Mouse (Mus musculus) midbrain, embryonic 11.5 days (tissue): Measurements from ENCODE around the gene Rfc1. TPM values are rescaled to one million over a fixed set of nuclear protein-coding genes. Genes with fewer than 3 reads are reported as not detected.

ENCODE experiments used
- ATAC-seq: fragments of 200-750 bp; cut with Nextera tagmentation; 2 replicates; pipeline ENCODE4 v1.8.0; 2017; ENCODE audit warnings: moderate TSS enrichment, moderate library complexity; ENCODE audit not compliant: low FRiP score
- DNase-seq: peaks from one replicate; pipeline ENCODE4 v3.0.0; 2015; ENCODE audit warnings: low spot score; ENCODE audit errors: missing footprints
- H3K27ac ChIP-seq: fragments of 300-500 bp; sonication (generic); 2 replicates; pipeline ENCODE4 v1.5.1; 2014; ENCODE audit warnings: low read depth, low read length
- H3K27me3 ChIP-seq: fragments of 300-500 bp; sonication (generic); 2 replicates; pipeline ENCODE4 v1.6.1; 2014; ENCODE audit warnings: mild to moderate bottlenecking, low read length, moderate library complexity, mixed read lengths; ENCODE audit not compliant: control insufficient read depth, insufficient read depth
- H3K36me3 ChIP-seq: fragments of 300-500 bp; sonication (generic); 2 replicates; pipeline ENCODE4 v1.6.1; 2014; ENCODE audit warnings: mild to moderate bottlenecking, low read length, moderate library complexity, mixed read lengths; ENCODE audit not compliant: control insufficient read depth, insufficient read depth
- H3K4me1 ChIP-seq: fragments of 300-500 bp; sonication (generic); 2 replicates; pipeline ENCODE4 v1.6.1; 2014; ENCODE audit warnings: low read length; ENCODE audit not compliant: control insufficient read depth, insufficient read depth
- H3K4me2 ChIP-seq: fragments of 300-500 bp; sonication (generic); 2 replicates; pipeline ENCODE4 v1.6.1; 2014; ENCODE audit warnings: mild to moderate bottlenecking, moderate library complexity
- H3K4me3 ChIP-seq: fragments of 300-500 bp; sonication (generic); 2 replicates; pipeline ENCODE4 v1.5.1; 2014; ENCODE audit warnings: low read depth, low read length
- H3K9ac ChIP-seq: fragments of 300-500 bp; sonication (generic); 2 replicates; pipeline ENCODE4 v1.6.1; 2014; ENCODE audit warnings: low read length
- H3K9me3 ChIP-seq: fragments of 300-500 bp; sonication (generic); 2 replicates; pipeline ENCODE4 v1.6.1; 2016; ENCODE audit warnings: low read length; ENCODE audit not compliant: control insufficient read depth
- WGBS: fragments of 180-500 bp; shearing (Covaris S2); extraction: QIAGEN DNeasy Blood & Tissue Kit; methylation state at CpG from one replicate; pipeline ENCODE4 v1.1.7; 2014; 5-methylcytosine and 5-hydroxymethylcytosine counted together
- polyA plus RNA-seq: library from polyadenylated mRNA; unstranded; fragments of >200 nt; fragmentation: Nextera tagmentation; extraction: Ambion mirVana; gene quantifications from 2 replicates; pipeline ENCODE4 v1.2.1, GENCODE M21; 2014

The Rfc1 gene
- polyA plus RNA-seq, 1 experiment from 2014 or later, result 92.3 TPM

GRCm38 (mm10) chr5:65348168-65348567, 12.7 kb upstream of the Rfc1 start, which contains the start of gene Klb:
Gene Klb (plus strand): TSS chr5:65348314.
- Histone ChIP-seq H3K36me3 (no peaks in the 10 kb centered on the region), H3K4me3 (no peak within 1 kb of the TSS), H3K4me1 (no peaks in the 10 kb centered on the region), H3K9ac (no peak within 1 kb of the TSS), H3K4me2 (no peak within 1 kb of the TSS), H3K27me3 (no peaks in the 10 kb centered on the region), H3K9me3 (no peaks in the 10 kb centered on the region), H3K27ac (no peak within 1 kb of the TSS)
- ATAC-seq, result no peak
- 67% methylated on average over 15 of the region's 15 CpGs for WGBS
- DNase-seq, result no peak

- Histone ChIP-seq H3K4me3 (no peak overlapping the region), H3K27ac (no peak overlapping the region), H3K4me1 (peaks cover 2% of the 10 kb centered on the region; the same call in 1 of the 2 replicates), H3K4me2 (no peak overlapping the region), H3K36me3 (no peaks in the 10 kb centered on the region), H3K9me3 (no peaks in the 10 kb centered on the region), H3K27me3 (no peaks in the 10 kb centered on the region), H3K9ac (no peak overlapping the region)
- no peak for DNase-seq
- WGBS, result 61% methylated on average over 4 of the region's 4 CpGs
- ATAC-seq, result no peak
Observed at GRCm38 (mm10) chr5:65340167-65340566, 4.7 kb upstream of the Rfc1 start.

GRCm38 (mm10) chr5:65338394-65338793, 2.9 kb upstream of the Rfc1 start:
- H3K9ac ChIP-seq, result no peak overlapping the region
- H3K9me3 ChIP-seq, result no peaks in the 10 kb centered on the region
- H3K27me3 ChIP-seq, result no peaks in the 10 kb centered on the region
- no peak overlapping the region for H3K27ac ChIP-seq
- H3K4me3 ChIP-seq, result no peak overlapping the region
- 83% methylated on average over 6 of the region's 6 CpGs for WGBS
- ATAC-seq, result no peak
- 0 out of 2 replicates have a peak, but pooled peaks cover 2% of the 10 kb centered on the region for H3K36me3 ChIP-seq
- H3K4me2 ChIP-seq, result no peak overlapping the region
- peaks cover 2% of the 10 kb centered on the region; the same call in 1 of the 2 replicates for H3K4me1 ChIP-seq
- DNase-seq, result no peak

GRCm38 (mm10) chr5:65336075-65336355, 545 bp upstream of the Rfc1 start:
- Histone ChIP-seq H3K4me3 (peak overlapping the region; percentile 64), H3K36me3 (0 out of 2 replicates have a peak, but pooled peaks cover 2% of the 10 kb centered on the region), H3K9me3 (no peaks in the 10 kb centered on the region), H3K27ac (no peak overlapping the region), H3K9ac (peak overlapping the region; percentile 84; the same call in 1 of the 2 replicates), H3K27me3 (no peaks in the 10 kb centered on the region), H3K4me2 (peak overlapping the region; percentile 60), H3K4me1 (peaks cover 2% of the 10 kb centered on the region; the same call in 1 of the 2 replicates)
- WGBS, result 33% methylated on average over 4 of the region's 4 CpGs
- ATAC-seq (peak; percentile 22; the same call in 1 of the 2 replicates), DNase-seq (no peak)

- ATAC-seq (no peak), DNase-seq (no peak)
- Histone ChIP-seq H3K9ac (peak overlapping the region; percentile 84), H3K4me3 (peak overlapping the region; percentile 64), H3K4me1 (peaks cover 2% of the 10 kb centered on the region; the same call in 1 of the 2 replicates), H3K27me3 (no peaks in the 10 kb centered on the region), H3K4me2 (peak overlapping the region; percentile 60), H3K36me3 (0 out of 2 replicates have a peak, but pooled peaks cover 2% of the 10 kb centered on the region), H3K27ac (no peak overlapping the region), H3K9me3 (no peaks in the 10 kb centered on the region)
- 18% methylated on average over 8 of the region's 8 CpGs for WGBS
Observed at GRCm38 (mm10) chr5:65334788-65335187, 682 bp downstream of the Rfc1 start.

- no peaks in the 10 kb centered on the region for H3K9me3 ChIP-seq
- no peak overlapping the region for H3K4me2 ChIP-seq
- ATAC-seq (no peak), DNase-seq (no peak)
- H3K4me3 ChIP-seq, result no peak overlapping the region
- no peak overlapping the region for H3K9ac ChIP-seq
- 84% methylated on average over 3 of the region's 3 CpGs for WGBS
- H3K4me1 ChIP-seq, result no peaks in the 10 kb centered on the region
- no peaks in the 10 kb centered on the region for H3K27me3 ChIP-seq
- no peak overlapping the region for H3K27ac ChIP-seq
- 0 out of 2 replicates have a peak, but pooled peaks cover 2% of the 10 kb centered on the region for H3K36me3 ChIP-seq
Observed at GRCm38 (mm10) chr5:65329971-65330370, 5.5 kb downstream of the Rfc1 start.

GRCm38 (mm10) chr5:65326212-65326611, 9.3 kb downstream of the Rfc1 start:
- Histone ChIP-seq H3K4me2 (no peak overlapping the region), H3K4me1 (no peaks in the 10 kb centered on the region), H3K4me3 (no peak overlapping the region), H3K27ac (no peak overlapping the region), H3K9ac (no peak overlapping the region), H3K36me3 (no peaks in the 10 kb centered on the region), H3K27me3 (no peaks in the 10 kb centered on the region), H3K9me3 (no peaks in the 10 kb centered on the region)
- WGBS, result 82% methylated on average over 5 of the region's 5 CpGs
- DNase-seq (no peak), ATAC-seq (no peak)

- Histone ChIP-seq H3K36me3 (no peaks in the 10 kb centered on the region), H3K4me2 (no peak overlapping the region), H3K4me3 (no peak overlapping the region), H3K9ac (no peak overlapping the region), H3K4me1 (no peaks in the 10 kb centered on the region), H3K9me3 (no peaks in the 10 kb centered on the region), H3K27me3 (no peaks in the 10 kb centered on the region), H3K27ac (no peak overlapping the region)
- 96% methylated on average over 3 of the region's 3 CpGs for WGBS
- ATAC-seq (no peak), DNase-seq (no peak)
Observed at GRCm38 (mm10) chr5:65324758-65325355, 10.6 kb downstream of the Rfc1 start.

GRCm38 (mm10) chr5:65324271-65324670, 11.2 kb downstream of the Rfc1 start:
- DNase-seq (no peak), ATAC-seq (no peak)
- Histone ChIP-seq H3K4me2 (no peak overlapping the region), H3K4me3 (no peak overlapping the region), H3K9me3 (no peaks in the 10 kb centered on the region), H3K27ac (no peak overlapping the region), H3K9ac (no peak overlapping the region), H3K27me3 (no peaks in the 10 kb centered on the region), H3K4me1 (no peaks in the 10 kb centered on the region), H3K36me3 (no peaks in the 10 kb centered on the region)
- WGBS, result 92% methylated on average over 3 of the region's 3 CpGs
